9 mouse cellular contexts compared by ENCODE assay signal in the genomic region with DNA sequence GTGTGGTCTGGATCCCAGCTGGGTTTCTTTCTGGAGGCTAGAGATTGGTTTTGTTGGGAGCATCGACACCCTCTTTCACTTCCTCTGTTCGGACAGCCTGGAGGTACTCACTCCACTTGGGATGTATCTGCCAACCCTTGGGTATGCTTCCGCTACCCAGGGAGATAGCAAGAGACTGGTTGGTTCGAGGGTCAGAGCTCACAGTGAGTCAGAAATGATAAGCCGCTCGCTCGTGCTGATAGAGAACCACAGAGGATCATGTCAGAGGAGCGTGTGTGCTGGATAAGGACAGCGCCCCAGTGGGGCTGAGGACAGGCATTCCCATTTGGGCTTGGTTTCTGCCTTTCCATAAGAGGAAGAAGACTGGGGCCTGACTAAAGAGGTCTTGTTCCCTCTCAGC. TPM values are rescaled to one million over a fixed set of nuclear protein-coding genes. Genes with fewer than 3 reads are reported as not detected.
A peak's percentile ranks its signal among the peaks of the same experiment; 100 is the strongest.
DNase-seq lines count a peak whose midpoint lies in the region; ATAC-seq lines count a peak whose summit lies in the region.
"Had no signal": no experiment of that assay in that cellular context is flagged by ENCODE, and none has a peak within 500 bp of the region (broad histone marks: within the 10 kb centered on the region; RNA-seq: fewer than 3 reads in every experiment).

No protein-coding gene starts in this region.

- H3K4me3 ChIP-seq in midbrain, embryonic 13.5 days (replicated peaks), result no peak overlapping the region
- H3K4me3 ChIP-seq in midbrain, embryonic 14.5 days (replicated peaks; ENCODE audit: low read depth, low read length), result no peak overlapping the region
- no peak overlapping the region for H3K4me3 ChIP-seq in stomach, embryonic 15.5 days (replicated peaks)
- no peak overlapping the region for H3K4me3 ChIP-seq in forebrain, embryonic 14.5 days (ENCODE audit: low read depth, low read length)

- DNase-seq in midbrain, embryonic 14.5 days, result no peak
- peak; percentile 85 for DNase-seq in liver
- no peak for DNase-seq in forebrain, embryonic 14.5 days (ENCODE audit: low spot score)
- no peak for DNase-seq in left cerebral cortex, adult 9 months (ENCODE audit: low spot score in 2 of 2)

- ATAC-seq in midbrain, embryonic 13.5 days, result no peak
- ATAC-seq in midbrain, embryonic 14.5 days (ENCODE audit: low FRiP score, low TSS enrichment), result no peak
- peak; percentile 82 for ATAC-seq in erythroblast, adult 5-6 weeks (replicated peaks; ENCODE audit: low FRiP score, poor library complexity, severe bottlenecking)
- peak; percentile 83 for ATAC-seq in stomach, embryonic 15.5 days (ENCODE audit: insufficient read depth, low FRiP score, low read depth)
- ATAC-seq in forebrain, embryonic 14.5 days, result no peak

- H3K36me3 ChIP-seq in midbrain, embryonic 13.5 days, result no peaks in the 10 kb centered on the region
- H3K36me3 ChIP-seq in midbrain, embryonic 14.5 days (ENCODE audit: control insufficient read depth, insufficient read depth, low read length), result no peaks in the 10 kb centered on the region
- H3K36me3 ChIP-seq in stomach, embryonic 15.5 days, result no peaks in the 10 kb centered on the region
- H3K36me3 ChIP-seq in forebrain, embryonic 14.5 days (ENCODE audit: control insufficient read depth, insufficient read depth, low read length), result no peaks in the 10 kb centered on the region

- 0 out of 2 replicates have a peak overlapping the region, but pooled peaks have one; percentile 14 for H3K9ac ChIP-seq in midbrain, embryonic 13.5 days (replicated peaks)
- H3K9ac ChIP-seq in midbrain, embryonic 14.5 days (replicated peaks; ENCODE audit: low read length), result no peak overlapping the region
- H3K9ac ChIP-seq in stomach, embryonic 15.5 days, result no peak overlapping the region
- no peak overlapping the region for H3K9ac ChIP-seq in forebrain, embryonic 14.5 days (ENCODE audit: low read length)

- no peaks in the 10 kb centered on the region for H3K27me3 ChIP-seq in midbrain, embryonic 13.5 days
- no peaks in the 10 kb centered on the region for H3K27me3 ChIP-seq in midbrain, embryonic 14.5 days (ENCODE audit: control insufficient read depth, insufficient read depth, low read length)
- no peaks in the 10 kb centered on the region for H3K27me3 ChIP-seq in stomach, embryonic 15.5 days (replicated peaks)
- no peaks in the 10 kb centered on the region for H3K27me3 ChIP-seq in forebrain, embryonic 14.5 days (replicated peaks; ENCODE audit: control insufficient read depth, insufficient read depth, low read length)

- H3K27ac ChIP-seq in midbrain, embryonic 13.5 days, result no peak overlapping the region
- no peak overlapping the region for H3K27ac ChIP-seq in midbrain, embryonic 14.5 days (replicated peaks; ENCODE audit: low read depth, low read length)
- H3K27ac ChIP-seq in stomach, embryonic 15.5 days, result peak overlapping the region; percentile 18; the same call in 1 of the 2 replicates
- H3K27ac ChIP-seq in forebrain, embryonic 14.5 days (ENCODE audit: low read depth, low read length), result no peak overlapping the region

- H3K4me1 ChIP-seq in midbrain, embryonic 13.5 days (replicated peaks), result peaks cover 20% of the 10 kb centered on the region
- H3K4me1 ChIP-seq in midbrain, embryonic 14.5 days (ENCODE audit: control insufficient read depth, insufficient read depth, low read length), result no peaks in the 10 kb centered on the region
- peaks cover 10% of the 10 kb centered on the region for H3K4me1 ChIP-seq in stomach, embryonic 15.5 days
- H3K4me1 ChIP-seq in forebrain, embryonic 14.5 days (ENCODE audit: control insufficient read depth, insufficient read depth, low read length), result peaks cover 11% of the 10 kb centered on the region; the same call in 1 of the 2 replicates

- no peaks in the 10 kb centered on the region for H3K9me3 ChIP-seq in midbrain, embryonic 13.5 days
- H3K9me3 ChIP-seq in midbrain, embryonic 14.5 days (ENCODE audit: control insufficient read depth, low read length), result no peaks in the 10 kb centered on the region
- H3K9me3 ChIP-seq in stomach, embryonic 15.5 days, result no peaks in the 10 kb centered on the region
- no peaks in the 10 kb centered on the region for H3K9me3 ChIP-seq in forebrain, embryonic 14.5 days (replicated peaks; ENCODE audit: control insufficient read depth, low read length)

- H3K4me2 ChIP-seq in midbrain, embryonic 13.5 days (replicated peaks), result no peak overlapping the region
- H3K4me2 ChIP-seq in midbrain, embryonic 14.5 days (ENCODE audit: low read length), result no peak overlapping the region
- 0 out of 2 replicates have a peak overlapping the region, but pooled peaks have one; percentile 8 for H3K4me2 ChIP-seq in stomach, embryonic 15.5 days
- no peak overlapping the region for H3K4me2 ChIP-seq in forebrain, embryonic 14.5 days (ENCODE audit: low read length)

- WGBS in midbrain, embryonic 13.5 days, result 69% methylated on average over 9 of the region's 9 CpGs
- WGBS in midbrain, embryonic 14.5 days, result 68% methylated on average over 9 of the region's 9 CpGs
- 47% methylated on average over 9 of the region's 9 CpGs for WGBS in stomach, embryonic 15.5 days
- 70% methylated on average over 9 of the region's 9 CpGs for WGBS in forebrain, embryonic 14.5 days

RNA-seq across cellular contexts. Expression of gene Ly6g6d, which starts 1.9 kb away (rescaled TPM):
- polyA plus RNA-seq in midbrain, embryonic 13.5 days (2015; fragmentation: Nextera tagmentation; extraction: Ambion mirVana), result 1.0 and 1.9 TPM in 2 replicates
- 0.78 and 1.5 TPM in 2 replicates for polyA plus RNA-seq in midbrain, embryonic 14.5 days (2014; fragmentation: Nextera tagmentation; extraction: Ambion mirVana)
- total RNA-seq in erythroblast, adult 5-6 weeks (2015; ENCODE audit: low replicate concordance), result not detected in 2 replicates
- total RNA-seq in erythroblast, adult 5-6 weeks (2017; ENCODE audit: low replicate concordance), result 1.4 TPM in 1 of 2 replicates, not detected in the other
- polyA plus RNA-seq in stomach, embryonic 15.5 days (2015; fragmentation: Nextera tagmentation; extraction: Ambion mirVana), result 3.6 and 4.4 TPM in 2 replicates
- 0.76 and 1.1 TPM in 2 replicates for polyA plus RNA-seq in forebrain, embryonic 14.5 days (2014; fragmentation: Nextera tagmentation; extraction: Ambion mirVana)
- total RNA-seq: hematopoietic stem cell, adult 5-6 weeks had no signal
- polyA plus RNA-seq: embryonic facial prominence, embryonic 11.5 days had no signal

RNA-seq across cellular contexts. Expression of gene Ly6g6e, which starts 3.1 kb away (rescaled TPM):
- polyA plus RNA-seq in midbrain, embryonic 13.5 days (2015; fragmentation: Nextera tagmentation; extraction: Ambion mirVana), result 0.18 and 0.32 TPM in 2 replicates
- polyA plus RNA-seq in midbrain, embryonic 14.5 days (2014; fragmentation: Nextera tagmentation; extraction: Ambion mirVana), result 0.62 TPM in 1 of 2 replicates, not detected in the other
- total RNA-seq in erythroblast, adult 5-6 weeks (2015; ENCODE audit: low replicate concordance), result not detected in 2 replicates
- total RNA-seq in erythroblast, adult 5-6 weeks (2017; ENCODE audit: low replicate concordance), result not detected in 2 replicates
- 9.4 and 16.8 TPM in 2 replicates for polyA plus RNA-seq in stomach, embryonic 15.5 days (2015; fragmentation: Nextera tagmentation; extraction: Ambion mirVana)
- 10.1 and 10.7 TPM in 2 replicates for polyA plus RNA-seq in forebrain, embryonic 14.5 days (2014; fragmentation: Nextera tagmentation; extraction: Ambion mirVana)
- total RNA-seq: hematopoietic stem cell, adult 5-6 weeks had no signal

RNA-seq across cellular contexts. Expression of gene Ly6g6f, which starts 5.6 kb away (rescaled TPM):
- 0.18 and 0.19 TPM in 2 replicates for polyA plus RNA-seq in midbrain, embryonic 13.5 days (2015; fragmentation: Nextera tagmentation; extraction: Ambion mirVana)
- polyA plus RNA-seq in midbrain, embryonic 14.5 days (2014; fragmentation: Nextera tagmentation; extraction: Ambion mirVana), result not detected in 2 replicates
- total RNA-seq in erythroblast, adult 5-6 weeks (2015; ENCODE audit: low replicate concordance), result not detected in 2 replicates
- not detected in 2 replicates for total RNA-seq in erythroblast, adult 5-6 weeks (2017; ENCODE audit: low replicate concordance)
- polyA plus RNA-seq in stomach, embryonic 15.5 days (2015; fragmentation: Nextera tagmentation; extraction: Ambion mirVana), result 0.15 and 0.41 TPM in 2 replicates
- 0.15 TPM in 1 of 2 replicates, not detected in the other for polyA plus RNA-seq in forebrain, embryonic 14.5 days (2014; fragmentation: Nextera tagmentation; extraction: Ambion mirVana)
- total RNA-seq: hematopoietic stem cell, adult 5-6 weeks had no signal

RNA-seq across cellular contexts. Expression of gene Abhd16a, which starts 9.3 kb away (rescaled TPM):
- 85.1 and 86.5 TPM in 2 replicates for polyA plus RNA-seq in midbrain, embryonic 13.5 days (2015; fragmentation: Nextera tagmentation; extraction: Ambion mirVana)
- polyA plus RNA-seq in midbrain, embryonic 14.5 days (2014; fragmentation: Nextera tagmentation; extraction: Ambion mirVana), result 79.4 and 86.0 TPM in 2 replicates
- 28.1 and 36.8 TPM in 2 replicates for total RNA-seq in erythroblast, adult 5-6 weeks (2015; ENCODE audit: low replicate concordance)
- total RNA-seq in erythroblast, adult 5-6 weeks (2017; ENCODE audit: low replicate concordance), result 33.3 and 63.0 TPM in 2 replicates
- polyA plus RNA-seq in stomach, embryonic 15.5 days (2015; fragmentation: Nextera tagmentation; extraction: Ambion mirVana), result 92.0 and 97.8 TPM in 2 replicates
- 69.9 and 75.7 TPM in 2 replicates for polyA plus RNA-seq in forebrain, embryonic 14.5 days (2014; fragmentation: Nextera tagmentation; extraction: Ambion mirVana)

RNA-seq across cellular contexts. Expression of gene Mpig6b, which starts 13.8 kb away (rescaled TPM):
- 0.45 and 0.50 TPM in 2 replicates for polyA plus RNA-seq in midbrain, embryonic 13.5 days (2015; fragmentation: Nextera tagmentation; extraction: Ambion mirVana)
- polyA plus RNA-seq in midbrain, embryonic 14.5 days (2014; fragmentation: Nextera tagmentation; extraction: Ambion mirVana), result 0.11 and 0.21 TPM in 2 replicates
- 0.42 TPM in 1 of 2 replicates, not detected in the other for total RNA-seq in erythroblast, adult 5-6 weeks (2015; ENCODE audit: low replicate concordance)
- not detected in 2 replicates for total RNA-seq in erythroblast, adult 5-6 weeks (2017; ENCODE audit: low replicate concordance)
- polyA plus RNA-seq in stomach, embryonic 15.5 days (2015; fragmentation: Nextera tagmentation; extraction: Ambion mirVana), result 0.44 and 0.73 TPM in 2 replicates
- polyA plus RNA-seq in forebrain, embryonic 14.5 days (2014; fragmentation: Nextera tagmentation; extraction: Ambion mirVana), result 0.28 and 0.42 TPM in 2 replicates
- total RNA-seq: hematopoietic stem cell, adult 5-6 weeks had no signal

Comparison
In these comparisons a context has a peak if more than half of its experiments do, and no peak if none do; other contexts are left out.
1. ATAC-seq: peak in erythroblast, adult 5-6 weeks (single experiment) and stomach, embryonic 15.5 days (single experiment); none in midbrain, embryonic 13.5 days (single experiment), midbrain, embryonic 14.5 days (single experiment) and forebrain, embryonic 14.5 days (single experiment).